Mouse (Mus musculus) brain, embryonic 14.5 days (tissue): ENCODE results near the gene Gm8126. TPM values are rescaled to one million over a fixed set of nuclear protein-coding genes. Genes with fewer than 3 reads are reported as not detected.
"Not testable (repeated sequence)": the region's sequence is repeated elsewhere in the genome, so short reads cannot be mapped to it uniquely, and the experiment has no call there.

Experiments
- DNase-seq: peaks from one replicate; pipeline ENCODE4 v3.0.0-alpha.2; 2011; ENCODE audit warnings: low read depth
- polyA plus RNA-seq: library from polyadenylated mRNA; depleted of rRNA; stranded (reverse); fragments of >200 nt; gene quantifications from 2 replicates; pipeline ENCODE4 v1.2.3, GENCODE M21; 2012; rRNA removed

The Gm8126 gene
- not detected in 2 replicates for polyA plus RNA-seq

- DNase-seq, result not testable (repeated sequence)
Observed at GRCm38 (mm10) chr14:43258349-43258748, at the start of gene Gm8126. Gene Gm8126 (plus strand): TSS chr14:43258649.

- DNase-seq, result not testable (repeated sequence)
Observed at GRCm38 (mm10) chr14:43235204-43235603, 23.2 kb upstream of the Gm8126 start, which contains the start of gene Gm8122. Gene Gm8122 (minus strand): TSS chr14:43235304.

- not testable (repeated sequence) for DNase-seq
Observed at GRCm38 (mm10) chr14:43237769-43238168, 20.7 kb upstream of the Gm8126 start.

- DNase-seq, result not testable (repeated sequence)
Observed at GRCm38 (mm10) chr14:43249611-43250170, 8.8 kb upstream of the Gm8126 start.

GRCm38 (mm10) chr14:43250549-43251253 is 7.7 kb upstream of the Gm8126 start:
- DNase-seq, result not testable (repeated sequence)

- DNase-seq, result not testable (repeated sequence)
Observed at GRCm38 (mm10) chr14:43256511-43256910, 1.9 kb upstream of the Gm8126 start.

GRCm38 (mm10) chr14:43263421-43263820 is 5.0 kb downstream of the Gm8126 start:
- DNase-seq, result not testable (repeated sequence)

GRCm38 (mm10) chr14:43268521-43269084 is 10.2 kb downstream of the Gm8126 start:
- not testable (repeated sequence) for DNase-seq

GRCm38 (mm10) chr14:43269211-43269610 is 10.8 kb downstream of the Gm8126 start:
- not testable (repeated sequence) for DNase-seq

GRCm38 (mm10) chr14:43273161-43273560 is 14.7 kb downstream of the Gm8126 start:
- not testable (repeated sequence) for DNase-seq

GRCm38 (mm10) chr14:43274986-43275511 is 16.6 kb downstream of the Gm8126 start, which contains the start of gene Gm9732:
Gene Gm9732 (plus strand): TSS chr14:43275036.
- DNase-seq, result not testable (repeated sequence)

GRCm38 (mm10) chr14:43275752-43276151 is 17.3 kb downstream of the Gm8126 start:
- not testable (repeated sequence) for DNase-seq

- not testable (repeated sequence) for DNase-seq
Observed at GRCm38 (mm10) chr14:43277468-43277867, 19.0 kb downstream of the Gm8126 start.

- not testable (repeated sequence) for DNase-seq
Observed at GRCm38 (mm10) chr14:43278146-43278545, 19.7 kb downstream of the Gm8126 start.

GRCm38 (mm10) chr14:43278681-43279080 is 20.2 kb downstream of the Gm8126 start:
- DNase-seq, result not testable (repeated sequence)

- DNase-seq, result not testable (repeated sequence)
Observed at GRCm38 (mm10) chr14:43293503-43293902, 35.1 kb downstream of the Gm8126 start, which contains the start of gene Gm8127. Gene Gm8127 (minus strand): TSS chr14:43293832.

Other genes starting within 250 kb of the Gm8126 start
- gene Gm10376, start 243.0 kb upstream of the Gm8126 start, polyA plus RNA-seq, result not detected in 2 replicates
- not detected in 2 replicates for gene Gm8094, start 182.0 kb upstream of the Gm8126 start, polyA plus RNA-seq
- not detected in 2 replicates for gene Gm8104, start 158.0 kb upstream of the Gm8126 start, polyA plus RNA-seq
- gene Gm7233, start 78.8 kb upstream of the Gm8126 start, polyA plus RNA-seq, result 0.04 TPM in 1 of 2 replicates, not detected in the other
- not detected in 2 replicates for gene Gm8122, start 23.3 kb upstream of the Gm8126 start, polyA plus RNA-seq
- not detected in 2 replicates for gene Gm9732, start 16.4 kb downstream of the Gm8126 start, polyA plus RNA-seq
- not detected in 2 replicates for gene Gm8127, start 35.2 kb downstream of the Gm8126 start, polyA plus RNA-seq
- gene 1700001F09Rik, start 89.2 kb downstream of the Gm8126 start, polyA plus RNA-seq, result 0.10 TPM in 1 of 2 replicates, not detected in the other
- not detected in 2 replicates for gene Gm8138, start 157.7 kb downstream of the Gm8126 start, polyA plus RNA-seq